Mouse (Mus musculus): Measurements from ENCODE around the gene Ehd4.

- TF ChIP-seq CTCF (IDR thresholded peaks at IDR 0.05; ENCODE audit: insufficient read depth, low read length) (no peak), POLR2A (IDR thresholded peaks at IDR 0.05; ENCODE audit: borderline replicate concordance, extremely low read depth, low read depth, low read length) (no peak)
Measured at GRCm38 (mm10) chr2:120090979-120091378, 63.4 kb downstream of the Ehd4 start.

Measured in lung, adult 2 months (tissue).